Mouse (Mus musculus) MEL (cell line): ENCODE measurements around the gene Selenow. TPM values are rescaled to one million over a fixed set of nuclear protein-coding genes. Genes with fewer than 3 reads are reported as not detected.

ENCODE experiments used
- DNase-seq: peaks from one replicate; pipeline ENCODE4 v3.0.0; 2011; ENCODE audit warnings: low read depth, low spot score
- H3K27ac ChIP-seq: 2 replicates; pipeline ENCODE4 v1.5.1; 2012; ENCODE audit warnings: low read depth, mild to moderate bottlenecking, control low read depth, low read length, moderate library complexity; ENCODE audit not compliant: control insufficient read depth
- H3K27me3 ChIP-seq, 2 experiments: fragments of 150-350 bp in 1 of 2; sonication (generic) in 1 of 2; 2 replicates each; pipeline ENCODE4 v1.6.1; 2012; ENCODE audit warnings: low read length in 2 of 2, mild to moderate bottlenecking in 2 of 2, improper control_type of control experiment in 1 of 2, moderate library complexity in 1 of 2; ENCODE audit not compliant: insufficient read depth in 2 of 2, control insufficient read depth in 1 of 2
- H3K36me3 ChIP-seq, 2 experiments: 2 replicates each; pipeline ENCODE4 v1.6.1; 2012 to 2014; ENCODE audit warnings: low read length in 2 of 2, improper control_type of control experiment in 1 of 2, inconsistent platforms in 1 of 2, mild to moderate bottlenecking in 1 of 2; ENCODE audit not compliant: insufficient read depth in 2 of 2, control insufficient read depth in 1 of 2
- H3K4me1 ChIP-seq, 2 experiments: fragments of 150-350 bp in 1 of 2; sonication (generic) in 1 of 2; 2 replicates each; pipeline ENCODE4 v1.6.1; 2012; ENCODE audit warnings: low read length in 2 of 2, improper control_type of control experiment in 1 of 2, mild to moderate bottlenecking in 1 of 2; ENCODE audit not compliant: insufficient read depth in 2 of 2, control insufficient read depth in 1 of 2
- H3K4me3 ChIP-seq, 2 experiments: fragments of 150-350 bp in 1 of 2; sonication (generic) in 1 of 2; 2 replicates each; pipeline ENCODE4 v1.5.1; 2012; ENCODE audit warnings: low read depth in 2 of 2, low read length in 2 of 2, mild to moderate bottlenecking in 2 of 2, moderate library complexity in 2 of 2, control low read depth in 1 of 2, improper control_type of control experiment in 1 of 2; ENCODE audit not compliant: control insufficient read depth in 1 of 2, insufficient read depth in 1 of 2
- H3K79me2 ChIP-seq: 2 replicates; pipeline ENCODE4 v1.6.1; 2012; ENCODE audit warnings: mild to moderate bottlenecking, low read length, moderate library complexity; ENCODE audit not compliant: control insufficient read depth, poor library complexity, insufficient read depth
- H3K9ac ChIP-seq: 2 replicates; pipeline ENCODE4 v1.6.1; 2012; ENCODE audit warnings: low read depth, mild to moderate bottlenecking, control low read depth, low read length, moderate library complexity; ENCODE audit not compliant: control insufficient read depth, poor library complexity, severe bottlenecking
- H3K9me3 ChIP-seq: fragments of 150-350 bp; sonication (generic); replicated peaks from 2 replicates; pipeline ENCODE4 v1.6.1; 2012; ENCODE audit warnings: mild to moderate bottlenecking, low read length, improper control_type of control experiment, moderate library complexity; ENCODE audit not compliant: insufficient read depth
- BHLHE40 ChIP-seq: IDR thresholded peaks from 2 replicates; pipeline ENCODE4 v1.6.1; 2012; ENCODE audit warnings: low read depth, mild to moderate bottlenecking, inconsistent platforms, low read length, improper control_type of control experiment, borderline replicate concordance
- CHD1 ChIP-seq: IDR thresholded peaks from 2 replicates; pipeline ENCODE4 v1.6.1; 2012; ENCODE audit warnings: low read depth, mild to moderate bottlenecking, inconsistent platforms, low read length, improper control_type of control experiment
- CHD2 ChIP-seq: IDR thresholded peaks from 2 replicates; pipeline ENCODE4 v1.6.1; 2011; ENCODE audit warnings: low read length, improper control_type of control experiment
- ETS1 ChIP-seq: IDR thresholded peaks from 2 replicates; pipeline ENCODE4 v1.6.1; 2012; ENCODE audit warnings: low read depth, mild to moderate bottlenecking, inconsistent platforms, low read length, improper control_type of control experiment, moderate library complexity
- JUND ChIP-seq: IDR thresholded peaks from 2 replicates; pipeline ENCODE4 v1.6.1; 2011; ENCODE audit warnings: low read depth, mild to moderate bottlenecking, improper control_type of control experiment, low read length
- KAT2A ChIP-seq: conservative IDR thresholded peaks from 2 replicates; pipeline ENCODE4 v1.6.1; 2012; ENCODE audit warnings: low read depth, low read length, improper control_type of control experiment, inconsistent platforms
- MAFK ChIP-seq: IDR thresholded peaks from 2 replicates; pipeline ENCODE4 v1.6.1; 2011; ENCODE audit warnings: low read depth, mild to moderate bottlenecking, low read length, improper control_type of control experiment, borderline replicate concordance
- MAX ChIP-seq: IDR thresholded peaks from 2 replicates; pipeline ENCODE4 v1.6.1; 2011; ENCODE audit warnings: low read length, improper control_type of control experiment
- MAZ ChIP-seq: IDR thresholded peaks from 2 replicates; pipeline ENCODE4 v1.6.1; 2012; ENCODE audit warnings: low read depth, mild to moderate bottlenecking, inconsistent platforms, low read length, improper control_type of control experiment
- MXI1 ChIP-seq: IDR thresholded peaks from 2 replicates; pipeline ENCODE4 v1.6.1; 2011; ENCODE audit warnings: mild to moderate bottlenecking, low read depth, low read length, improper control_type of control experiment
- MYB ChIP-seq: IDR thresholded peaks from 2 replicates; pipeline ENCODE4 v1.6.1; 2011; ENCODE audit warnings: mild to moderate bottlenecking, low read depth, low read length, improper control_type of control experiment
- POLR2AphosphoS5 ChIP-seq: IDR thresholded peaks from 2 replicates; pipeline ENCODE4 v1.6.1; 2012; ENCODE audit warnings: low read depth, borderline replicate concordance, mild to moderate bottlenecking, inconsistent platforms, low read length, moderate library complexity, mixed read lengths
- RAD21 ChIP-seq: IDR thresholded peaks from 2 replicates; pipeline ENCODE4 v1.6.1; 2011; ENCODE audit warnings: mild to moderate bottlenecking, low read depth, low read length, improper control_type of control experiment
- RCOR1 ChIP-seq: IDR thresholded peaks from 2 replicates; pipeline ENCODE4 v1.6.1; 2012; ENCODE audit warnings: low read depth, mild to moderate bottlenecking, inconsistent platforms, low read length, improper control_type of control experiment
- SIN3A ChIP-seq: IDR thresholded peaks from 2 replicates; pipeline ENCODE4 v1.6.1; 2012; ENCODE audit warnings: low read length, improper control_type of control experiment, inconsistent platforms
- SMC3 ChIP-seq: IDR thresholded peaks from 2 replicates; pipeline ENCODE4 v1.6.1; 2011; ENCODE audit warnings: low read depth, low read length, improper control_type of control experiment
- TAL1 ChIP-seq: IDR thresholded peaks from 2 replicates; pipeline ENCODE4 v1.6.1; 2012; ENCODE audit warnings: mild to moderate bottlenecking, inconsistent platforms, low read length, moderate library complexity, mixed read lengths
- TCF12 ChIP-seq: IDR thresholded peaks from 2 replicates; pipeline ENCODE4 v1.6.1; 2014; ENCODE audit warnings: low read depth, mild to moderate bottlenecking, inconsistent platforms, low read length, improper control_type of control experiment, moderate library complexity
- UBTF ChIP-seq: IDR thresholded peaks from 2 replicates; pipeline ENCODE4 v1.6.1; 2012; ENCODE audit warnings: low read depth, mild to moderate bottlenecking, inconsistent platforms, low read length, improper control_type of control experiment, moderate library complexity, borderline replicate concordance; ENCODE audit not compliant: insufficient read depth
- USF1 ChIP-seq: IDR thresholded peaks from 2 replicates; pipeline ENCODE4 v1.6.1; 2014; ENCODE audit warnings: low read depth, mild to moderate bottlenecking, inconsistent platforms, low read length, improper control_type of control experiment, moderate library complexity
- ZC3H11A ChIP-seq: IDR thresholded peaks from 2 replicates; pipeline ENCODE4 v1.6.1; 2012; ENCODE audit warnings: low read depth, mild to moderate bottlenecking, inconsistent platforms, low read length, improper control_type of control experiment
- ZKSCAN1 ChIP-seq: IDR thresholded peaks from 2 replicates; pipeline ENCODE4 v1.6.1; 2012; ENCODE audit warnings: low read depth, mild to moderate bottlenecking, inconsistent platforms, low read length, improper control_type of control experiment, moderate library complexity
- polyA plus RNA-seq, 2 experiments: library from polyadenylated mRNA; stranded (reverse) in 1 of 2; unstranded in 1 of 2; fragments of >175 nt in 1 of 2; fragments of >200 nt in 1 of 2; gene quantifications; 2 replicates each; pipeline versions ENCODE4 v1.2.1 to v1.2.4; 2012; ENCODE audit warnings: low replicate concordance in 2 of 2, low read depth in 1 of 2; ENCODE audit not compliant: insufficient read length in 2 of 2, insufficient read depth in 1 of 2, missing spikeins in 1 of 2
- total RNA-seq: library from RNA; depleted of rRNA; stranded (reverse); fragments of 300-350 nt; gene quantifications from 2 replicates; pipeline ENCODE4 v1.2.3, GENCODE M21; 2012

Gene Selenow
- total and polyA plus RNA-seq, 3 experiments, result 13.1 to 71.2 TPM; not detected in 1

- Histone ChIP-seq H3K4me3 (no peak overlapping the region), H3K79me2 (no peaks in the 10 kb centered on the region), H3K27ac (no peak overlapping the region), H3K9ac (no peak overlapping the region), H3K9me3 (no peaks in the 10 kb centered on the region; the same call in 1 of the 2 replicates), H3K36me3 (no peaks in the 10 kb centered on the region), H3K4me1 (no peaks in the 10 kb centered on the region), H3K27me3 (0 out of 4 replicates have a peak, but pooled peaks cover 0 to 2% of the 10 kb centered on the region in 2 experiments)
- no peak for DNase-seq
- no peak for TF ChIP-seq ZC3H11A
- no peak for TF ChIP-seq MAFK
- no peak for TF ChIP-seq SIN3A
- TF ChIP-seq CHD1, result no peak
- no peak for TF ChIP-seq SMC3
- no peak for TF ChIP-seq UBTF
- TF ChIP-seq BHLHE40, result no peak
- TF ChIP-seq CHD2, result no peak
- no peak for TF ChIP-seq MYB
- no peak for TF ChIP-seq KAT2A
- TF ChIP-seq JUND, result no peak
- no peak for TF ChIP-seq MXI1
- TF ChIP-seq USF1, result no peak
- TF ChIP-seq, all 39 proteins: peak for 0
Measured at GRCm38 (mm10) chr7:15907971-15908590, 14.1 kb downstream of the Selenow start.

GRCm38 (mm10) chr7:15906602-15907001 is 15.6 kb downstream of the Selenow start:
- Histone ChIP-seq H3K36me3 (peaks cover 0 to 3% of the 10 kb centered on the region in 2 experiments; a peak in 1 of 4 replicates), H3K4me1 (no peaks in the 10 kb centered on the region), H3K27ac (no peak overlapping the region), H3K4me3 (no peak overlapping the region), H3K79me2 (no peaks in the 10 kb centered on the region), H3K27me3 (0 out of 4 replicates have a peak, but pooled peaks cover 0 to 2% of the 10 kb centered on the region in 2 experiments), H3K9me3 (no peaks in the 10 kb centered on the region; the same call in 1 of the 2 replicates), H3K9ac (no peak overlapping the region)
- no peak for TF ChIP-seq MAZ
- TF ChIP-seq MXI1, result no peak
- no peak for TF ChIP-seq ETS1
- no peak for TF ChIP-seq UBTF
- no peak for TF ChIP-seq POLR2AphosphoS5
- no peak for TF ChIP-seq BHLHE40
- TF ChIP-seq TCF12, result no peak
- TF ChIP-seq RCOR1, result no peak
- TF ChIP-seq JUND, result no peak
- no peak for TF ChIP-seq SIN3A
- TF ChIP-seq ZKSCAN1, result no peak
- no peak for TF ChIP-seq SMC3
- no peak for TF ChIP-seq MAX
- TF ChIP-seq RAD21, result no peak
- TF ChIP-seq KAT2A, result no peak
- no peak for TF ChIP-seq TAL1
- no peak for TF ChIP-seq CHD2
- no peak for DNase-seq
